Mouse (Mus musculus) kidney, postnatal 14 days (tissue): Measurements from ENCODE around the gene Sirt7.
A peak's percentile ranks its signal among the peaks of the same experiment; 100 is the strongest.

Experiments used
- DNase-seq: peaks from one replicate; pipeline ENCODE4 v3.0.0; 2022; ENCODE audit warnings: mixed read lengths

Gene Sirt7

GRCm38 (mm10) chr11:120634810-120635209 lies 9.8 kb upstream of the Sirt7 start:
- no peak for DNase-seq

DNA sequence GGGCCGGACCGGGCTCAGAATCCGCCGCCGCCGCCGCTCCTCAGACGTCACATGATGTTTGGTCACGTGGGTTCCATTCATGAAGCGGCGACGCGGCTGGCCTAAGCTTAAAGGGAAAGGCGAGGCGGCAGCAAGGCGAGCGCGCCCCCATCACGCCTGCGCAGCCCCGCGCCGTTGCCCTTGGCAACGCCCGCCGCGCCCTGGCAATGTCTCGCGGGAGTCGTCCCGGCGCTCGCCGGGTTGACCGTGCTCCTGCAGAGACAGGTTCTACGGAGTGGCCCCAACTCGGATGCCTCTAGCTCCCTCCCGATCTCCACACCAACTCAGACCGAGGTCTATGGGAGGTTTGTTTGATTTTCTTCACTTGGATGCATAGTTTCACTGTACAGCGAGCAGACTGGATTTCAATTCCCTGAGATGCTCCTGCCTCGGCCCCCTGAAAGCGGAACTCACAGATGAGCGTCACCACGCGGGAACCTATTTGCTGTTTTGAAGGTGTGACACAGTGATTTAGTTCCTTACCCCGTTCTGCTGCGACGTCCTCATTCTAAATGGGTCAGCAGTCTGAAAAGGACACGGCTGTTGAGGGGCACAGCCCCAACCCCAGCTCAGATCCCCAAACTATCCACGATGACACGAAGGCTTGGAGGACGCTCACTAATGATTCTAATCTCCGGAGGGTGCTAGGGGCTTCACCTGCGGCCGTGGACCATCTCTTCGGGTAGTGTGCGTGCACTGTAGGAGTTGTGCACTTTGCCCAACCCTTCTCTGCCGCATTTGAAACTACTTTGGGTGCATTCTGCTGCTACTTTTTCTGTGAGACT lies 8.7 kb upstream of the Sirt7 start, which contains the start of gene Mafg:
TSS of gene Mafg (minus strand) at position 81 of the 824 bp plus-strand sequence.
- DNase-seq = peak; percentile 97

DNA sequence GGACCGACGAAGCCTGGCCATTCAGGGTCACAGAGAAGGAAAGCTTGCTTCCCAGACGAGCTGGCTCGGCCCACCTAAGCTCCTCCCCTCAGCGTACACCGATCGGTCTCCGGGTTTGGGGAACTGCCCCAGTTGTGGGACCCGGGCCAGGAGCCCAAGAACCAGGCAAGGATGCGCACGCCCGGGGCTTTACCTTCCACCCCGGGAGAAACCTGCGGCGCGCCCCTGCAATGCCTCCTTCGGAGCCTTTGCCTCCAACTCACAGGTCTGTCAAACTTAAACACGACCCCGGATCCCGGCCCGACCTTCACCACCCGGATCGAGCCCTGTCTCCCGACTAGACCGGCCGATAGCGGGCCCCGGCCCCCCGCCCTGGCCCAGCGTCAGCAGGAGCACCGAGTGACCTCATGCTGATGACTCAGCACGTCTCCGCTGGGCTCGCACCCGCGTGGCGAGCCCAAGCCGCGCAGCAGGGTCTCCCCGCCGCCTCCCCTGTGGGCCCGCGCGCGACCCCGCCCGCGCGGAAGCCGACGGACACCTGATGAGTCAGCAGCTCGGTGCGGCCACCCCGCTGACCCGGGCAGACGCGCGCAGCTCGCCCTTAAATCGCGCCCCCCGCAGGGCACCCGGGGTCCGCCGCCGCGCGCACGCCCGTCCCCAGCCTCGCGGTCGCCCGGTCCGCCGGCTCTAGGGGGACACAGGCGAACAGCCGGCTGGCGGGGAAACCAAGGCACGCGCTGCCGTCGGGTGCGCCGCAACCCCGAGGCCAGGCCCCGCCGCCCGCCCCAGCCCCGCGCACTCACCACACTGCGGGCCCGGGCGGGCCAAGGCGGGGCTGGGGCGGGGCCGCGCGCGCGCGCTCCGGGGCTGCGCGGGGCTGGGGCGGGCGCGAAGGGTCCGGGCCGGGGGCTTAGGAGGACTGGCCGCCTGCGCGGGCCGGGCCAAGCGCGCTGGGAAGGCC lies 7.8 kb upstream of the Sirt7 start:
- peak; percentile 86 for DNase-seq

DNA sequence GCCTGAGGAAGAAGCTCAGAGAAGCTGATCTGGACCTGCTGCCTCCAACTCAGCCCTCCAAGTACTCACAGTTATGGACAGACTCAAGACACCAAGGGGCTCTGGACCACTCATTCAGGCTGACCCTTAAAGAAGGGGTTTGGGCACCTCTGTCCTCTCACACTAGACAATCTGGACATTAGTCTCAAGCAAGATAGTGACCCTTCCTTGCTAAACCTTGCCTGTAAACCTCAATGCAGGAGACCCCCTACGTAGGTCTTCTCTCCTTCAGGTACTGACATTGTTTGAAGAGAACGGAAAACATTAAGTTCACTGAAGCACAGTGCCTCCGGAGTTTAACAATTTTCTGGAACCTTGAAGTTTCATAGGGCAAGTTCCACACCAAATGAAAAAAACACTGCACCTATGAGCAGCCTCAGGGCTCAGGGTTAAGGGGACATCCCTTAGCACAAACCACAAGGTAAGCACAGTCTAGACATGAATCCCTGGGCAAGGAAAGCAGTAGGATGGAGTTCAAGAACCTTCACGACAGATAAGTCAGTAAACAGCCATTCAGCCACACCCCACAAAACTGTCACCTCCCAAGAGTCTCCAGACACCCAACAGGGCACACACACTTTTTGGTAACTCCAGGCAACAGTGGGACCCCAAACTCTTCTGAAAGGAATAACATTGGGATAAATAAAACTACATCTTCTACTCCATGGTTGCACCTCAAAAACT lies 6.8 kb upstream of the Sirt7 start:
- peak; percentile 7 for DNase-seq

GRCm38 (mm10) chr11:120630881-120631725 lies 6.1 kb upstream of the Sirt7 start:
- peak; percentile 67 for DNase-seq

- DNase-seq = peak; percentile 86
These were observed 5.4 kb upstream of the Sirt7 start for GRCm38 (mm10) chr11:120630401-120630871.

GRCm38 (mm10) chr11:120629911-120630310 lies 4.9 kb upstream of the Sirt7 start:
- DNase-seq = peak; percentile 67

GRCm38 (mm10) chr11:120629341-120629730 lies 4.3 kb upstream of the Sirt7 start:
- peak; percentile 53 for DNase-seq

DNA sequence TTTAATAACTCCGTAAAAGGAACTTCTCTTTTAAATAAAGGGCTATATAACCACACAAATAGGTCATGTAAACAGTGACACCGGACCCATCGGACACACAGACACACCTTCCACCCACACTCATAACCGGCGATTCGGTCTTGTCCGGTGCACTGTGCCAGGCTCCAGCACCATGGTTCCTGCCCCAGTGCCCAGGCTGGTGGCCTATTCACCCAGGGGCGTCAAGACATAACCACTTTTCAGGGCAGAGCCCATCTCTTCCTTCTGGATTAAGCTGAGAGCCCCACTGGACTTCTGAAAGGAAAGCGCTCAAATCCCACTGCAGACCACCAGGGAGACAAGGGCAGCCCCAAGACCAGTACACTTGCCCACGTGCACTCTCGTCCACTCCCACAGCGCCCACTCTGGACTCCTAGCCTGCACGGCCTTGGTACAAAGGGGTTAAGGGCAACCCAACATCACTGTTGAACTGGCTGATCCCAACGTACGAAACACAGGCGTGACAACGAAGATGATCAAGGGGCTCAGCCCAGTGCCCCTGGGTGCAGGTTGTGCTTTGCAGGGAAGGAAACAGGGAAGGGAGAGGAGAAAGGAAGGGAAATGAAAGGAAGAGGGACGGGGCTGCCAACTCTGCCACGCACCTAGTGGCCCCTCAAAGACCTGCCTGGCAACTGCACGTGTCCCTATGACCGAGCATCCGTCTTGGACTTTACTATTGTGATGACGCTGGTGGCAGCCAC lies 3.7 kb upstream of the Sirt7 start:
- DNase-seq = peak; percentile 6

GRCm38 (mm10) chr11:120627468-120628300 lies 2.6 kb upstream of the Sirt7 start:
- peak; percentile 20 for DNase-seq

DNA sequence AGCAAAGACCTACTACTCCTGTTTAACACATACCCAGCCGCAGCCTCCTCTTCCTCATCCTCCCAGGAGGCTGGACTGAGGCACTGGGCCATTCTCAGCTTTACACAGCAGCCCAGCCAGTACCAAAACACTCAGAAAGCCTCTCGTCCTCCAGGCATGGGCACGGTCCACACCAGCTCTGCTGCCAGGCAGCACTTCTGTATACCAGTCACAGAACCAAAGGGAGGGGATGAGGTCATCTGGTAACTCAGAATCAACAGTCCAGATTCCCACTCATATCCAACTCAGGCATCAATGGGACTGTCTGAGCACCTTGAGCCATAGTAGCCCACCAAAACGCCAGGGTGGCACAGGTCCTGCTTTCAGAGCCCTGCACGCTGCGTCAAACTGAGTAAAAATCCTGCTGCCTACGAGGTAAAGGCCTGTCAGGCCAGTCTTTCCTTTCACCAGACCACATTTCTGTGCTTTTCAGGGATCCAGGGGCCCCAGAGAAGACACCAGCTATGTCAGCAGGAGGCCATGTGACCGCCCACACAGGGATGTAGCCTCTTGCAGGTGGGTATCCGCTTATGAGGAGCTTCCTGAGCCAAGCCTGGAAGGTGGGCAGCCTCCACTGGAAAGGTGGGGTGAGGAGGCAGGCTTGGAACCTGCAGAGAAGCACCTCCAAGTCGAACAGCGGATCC lies 1.9 kb upstream of the Sirt7 start:
- no peak for DNase-seq

- peak; percentile 92 for DNase-seq
These were observed 344 bp downstream of the Sirt7 start for GRCm38 (mm10) chr11:120624680-120625111.

GRCm38 (mm10) chr11:120623961-120624679 lies 920 bp downstream of the Sirt7 start:
- DNase-seq = peak; percentile 84

DNA sequence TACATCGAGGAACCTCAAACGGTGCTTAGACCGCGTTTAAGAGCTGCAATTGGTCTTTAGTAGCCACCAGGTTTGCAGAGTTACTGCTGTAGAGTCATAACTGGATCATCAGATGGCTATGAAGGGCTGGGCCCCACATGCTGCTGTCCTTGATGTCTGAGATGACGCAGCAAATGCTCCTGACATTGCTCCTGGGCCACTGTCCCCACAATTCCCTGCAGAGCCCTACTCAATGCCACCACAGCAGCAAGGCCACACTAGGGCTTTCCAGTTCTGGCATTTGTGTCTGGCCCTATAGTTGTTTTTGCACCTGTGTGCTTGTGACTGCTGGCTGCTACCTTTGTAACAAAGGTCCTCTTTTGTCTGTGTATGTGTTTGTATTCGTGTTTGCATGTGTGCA lies 2.2 kb downstream of the Sirt7 start:
- no peak for DNase-seq

DNA sequence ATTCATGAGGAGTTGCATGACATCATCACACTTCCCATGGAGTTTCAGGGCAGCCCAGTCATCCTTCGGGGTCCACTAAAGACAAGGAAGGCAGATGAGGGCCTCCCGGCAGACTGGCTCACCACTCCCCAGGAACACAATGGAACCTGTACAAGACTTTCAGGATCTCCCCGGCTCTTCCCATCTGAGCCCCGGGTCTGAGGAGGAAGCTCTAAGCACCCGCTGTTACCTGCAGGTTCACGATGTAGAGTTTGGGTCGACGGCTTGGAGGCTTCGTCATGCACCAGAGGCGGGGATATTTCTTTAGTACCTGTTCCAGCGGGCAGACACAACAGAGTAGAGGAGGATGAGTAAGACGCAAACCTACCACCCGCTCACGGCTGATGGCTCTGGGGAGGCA lies 4.8 kb downstream of the Sirt7 start:
- DNase-seq = no peak

DNA sequence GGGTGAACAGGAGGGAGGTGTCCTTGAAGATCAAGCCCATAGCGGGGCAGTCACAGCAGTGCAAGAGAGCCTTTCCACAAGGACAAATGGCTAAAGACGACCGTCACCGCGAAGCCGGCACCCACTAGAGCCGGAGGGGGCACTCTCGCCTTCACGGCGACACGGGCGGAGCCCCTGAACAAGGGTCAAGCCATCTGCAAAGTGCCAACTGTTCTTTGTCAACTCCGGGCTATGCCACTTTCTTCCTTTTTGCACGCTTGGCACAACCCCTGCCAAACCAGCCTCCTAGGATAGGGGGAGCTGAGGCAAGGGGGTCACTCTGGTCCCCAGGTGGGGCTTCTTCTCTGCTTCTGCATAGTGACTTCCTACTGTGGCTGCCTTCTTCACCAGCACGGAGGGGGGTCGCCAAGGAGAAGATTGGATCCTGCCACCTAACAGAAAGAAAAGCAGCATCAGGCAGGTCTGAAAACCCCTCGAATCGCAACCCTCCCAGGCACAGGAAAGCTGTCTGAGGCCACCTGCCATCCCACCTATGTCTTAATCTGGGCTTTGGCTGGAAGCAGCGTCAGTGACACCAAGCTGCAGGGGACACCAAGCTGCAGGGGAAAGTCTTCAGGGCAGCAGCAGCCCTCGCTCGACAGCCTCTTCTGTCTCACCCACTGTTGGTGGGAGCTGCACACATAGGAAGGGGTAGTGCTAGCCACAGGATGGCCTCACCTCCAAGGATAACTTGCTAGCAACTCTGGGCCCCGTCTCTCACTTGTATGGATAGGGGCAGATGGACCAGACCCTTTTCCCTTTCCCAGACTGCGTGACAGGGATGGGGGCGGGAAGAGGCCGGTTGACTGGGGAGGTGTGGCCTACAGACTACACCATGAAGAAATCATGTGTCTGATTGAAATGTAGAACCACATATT lies 6.2 kb downstream of the Sirt7 start:
- no peak for DNase-seq

DNA sequence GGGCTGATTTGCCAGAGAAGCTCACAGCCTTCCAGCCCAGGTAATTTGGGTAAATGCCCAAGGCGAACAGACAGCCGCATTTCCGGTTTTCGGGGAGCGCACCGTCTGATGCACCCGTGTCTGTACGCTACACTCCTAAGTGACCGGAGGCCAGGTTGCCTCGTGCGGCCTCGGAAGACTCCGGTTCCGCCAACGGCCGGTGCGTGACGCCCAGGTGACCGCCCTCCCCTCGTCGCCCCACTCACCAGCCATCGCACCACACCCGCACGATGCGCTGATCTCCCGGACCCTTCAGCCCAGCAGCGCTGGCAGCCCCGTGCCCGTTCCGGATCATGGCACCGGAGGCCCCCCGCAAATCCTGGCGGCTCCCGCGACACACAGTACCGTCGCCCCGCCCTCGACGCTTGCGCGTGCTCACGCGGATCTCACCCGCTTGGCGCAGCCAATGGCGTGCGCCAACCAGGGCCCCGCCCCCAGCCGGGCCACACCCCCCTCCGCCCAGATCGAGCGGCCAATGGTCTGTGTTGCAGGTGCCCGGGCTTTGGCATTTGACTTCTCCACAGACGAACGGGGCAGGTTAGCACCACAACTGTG lies 7.4 kb downstream of the Sirt7 start, which contains the start of gene Pcyt2:
TSS of gene Pcyt2 (minus strand) at position 418 of the 594 bp plus-strand sequence.
- peak; percentile 96 for DNase-seq
